Mouse (Mus musculus): ENCODE data around the gene Arnt2.

Arnt2 gene

GRCm38 (mm10) chr7:84247960-84248665 is 161.9 kb downstream of the Arnt2 start:
- no peak for DNase-seq (ENCODE audit: low spot score in 2 of 2)

GRCm38 (mm10) chr7:84246878-84247277 is 163.1 kb downstream of the Arnt2 start:
- no peak for DNase-seq (ENCODE audit: low spot score in 2 of 2)

- no peak for DNase-seq (ENCODE audit: low spot score in 2 of 2)
Observed at GRCm38 (mm10) chr7:84246093-84246492, 163.9 kb downstream of the Arnt2 start.

GRCm38 (mm10) chr7:84240406-84240805 is 169.6 kb downstream of the Arnt2 start:
- no peak for DNase-seq (ENCODE audit: low spot score in 2 of 2)

GRCm38 (mm10) chr7:84237655-84238054 is 172.3 kb downstream of the Arnt2 start:
- DNase-seq (ENCODE audit: low spot score in 2 of 2) = no peak

- DNase-seq (ENCODE audit: low spot score in 2 of 2) = no peak
Observed at GRCm38 (mm10) chr7:84231396-84231795, 178.6 kb downstream of the Arnt2 start.

- DNase-seq (ENCODE audit: low spot score in 2 of 2) = no peak
Observed at GRCm38 (mm10) chr7:84227652-84228051, 182.3 kb downstream of the Arnt2 start.

- DNase-seq (ENCODE audit: low spot score in 2 of 2) = no peak
Observed at GRCm38 (mm10) chr7:84226909-84227308, 183.1 kb downstream of the Arnt2 start.

GRCm38 (mm10) chr7:84212112-84212511 is 197.9 kb downstream of the Arnt2 start:
- no peak for DNase-seq (ENCODE audit: low spot score in 2 of 2)

- no peak for DNase-seq (ENCODE audit: low spot score in 2 of 2)
Observed at GRCm38 (mm10) chr7:84210585-84211291, 199.2 kb downstream of the Arnt2 start.

GRCm38 (mm10) chr7:84203981-84204380 is 206.0 kb downstream of the Arnt2 start:
- DNase-seq (ENCODE audit: low spot score in 2 of 2) = no peak

GRCm38 (mm10) chr7:84201151-84202068 is 208.6 kb downstream of the Arnt2 start:
- no peak for DNase-seq (ENCODE audit: low spot score in 2 of 2)

GRCm38 (mm10) chr7:84197208-84197860 is 212.6 kb downstream of the Arnt2 start:
- no peak for DNase-seq (ENCODE audit: low spot score in 2 of 2)

Data from urinary bladder, adult 18-20 months (tissue).